Mouse (Mus musculus) small intestine, adult 2 months (tissue): ENCODE data around the gene Foxa3. TPM values are rescaled to one million over a fixed set of nuclear protein-coding genes. Genes with fewer than 3 reads are reported as not detected.

Experiments used
- H3K27ac ChIP-seq: fragments of 200-500 bp; 2 replicates; pipeline ENCODE4 v1.5.1; 2012; ENCODE audit warnings: low read depth, low read length, control low read depth, inconsistent platforms; ENCODE audit not compliant: insufficient read depth
- H3K27me3 ChIP-seq: fragments of 200-500 bp; 2 replicates; pipeline ENCODE4 v1.6.1; 2012; ENCODE audit warnings: mild to moderate bottlenecking, moderate library complexity, low read length, inconsistent platforms; ENCODE audit not compliant: control insufficient read depth, insufficient read depth
- H3K36me3 ChIP-seq: fragments of 200-500 bp; 2 replicates; pipeline ENCODE4 v1.6.1; 2012; ENCODE audit warnings: mild to moderate bottlenecking, low read length, control low read depth, inconsistent platforms; ENCODE audit not compliant: control insufficient read depth, insufficient read depth
- H3K4me1 ChIP-seq: fragments of 200-500 bp; 2 replicates; pipeline ENCODE4 v1.6.1; 2012; ENCODE audit warnings: low read length, inconsistent platforms, mixed read lengths; ENCODE audit not compliant: control insufficient read depth, insufficient read depth, insufficient read length
- H3K4me3 ChIP-seq: fragments of 200-500 bp; 2 replicates; pipeline ENCODE4 v1.5.1; 2012; ENCODE audit warnings: low read depth, mild to moderate bottlenecking, control low read depth, inconsistent platforms, low read length, moderate library complexity
- CTCF ChIP-seq: fragments of 200-500 bp; IDR thresholded peaks from 2 replicates; pipeline ENCODE4 v1.5.1; 2012; ENCODE audit warnings: low read depth, mild to moderate bottlenecking, control low read depth, inconsistent platforms, low read length, moderate library complexity, mixed read lengths; ENCODE audit not compliant: insufficient replicate concordance, insufficient read length; ENCODE audit errors: extremely low read depth
- POLR2A ChIP-seq: fragments of 200-500 bp; IDR thresholded peaks from 2 replicates; pipeline ENCODE4 v1.6.1; 2012; ENCODE audit warnings: low read depth, mild to moderate bottlenecking, control low read depth, inconsistent platforms, low read length, moderate library complexity
- WGBS: fragments of 180-500 bp; shearing (Covaris S2); methylation state at CpG from one replicate; pipeline ENCODE4 v1.1.7; 2018; 5-methylcytosine and 5-hydroxymethylcytosine counted together
- polyA plus RNA-seq: library from polyadenylated mRNA; depleted of rRNA; stranded (reverse); fragments of >200 nt; gene quantifications from 2 replicates; pipeline ENCODE4 v1.2.3, GENCODE M21; 2012

Foxa3 gene
- polyA plus RNA-seq, 1 experiment, result 19.9 TPM

GRCm38 (mm10) chr7:19000421-19000820, 22.9 kb downstream of the Foxa3 start:
- H3K4me1 ChIP-seq, result peaks cover 21% of the 10 kb centered on the region
- H3K4me3 ChIP-seq, result peak overlapping the region; percentile 63
- WGBS, result 59% methylated on average over 10 of the region's 10 CpGs
- H3K27ac ChIP-seq, result no peak overlapping the region
- no peak for TF ChIP-seq CTCF
- no peak for TF ChIP-seq POLR2A
- H3K36me3 ChIP-seq, result peaks cover 1% of the 10 kb centered on the region; the same call in 1 of the 2 replicates
- H3K27me3 ChIP-seq, result no peaks in the 10 kb centered on the region

- H3K4me3 ChIP-seq, result no peak overlapping the region
- 42% methylated on average over 9 of the region's 9 CpGs for WGBS
- no peaks in the 10 kb centered on the region for H3K27me3 ChIP-seq
- TF ChIP-seq CTCF (no peak), POLR2A (no peak)
- no peak overlapping the region for H3K27ac ChIP-seq
- peaks cover 10% of the 10 kb centered on the region for H3K4me1 ChIP-seq
- no peaks in the 10 kb centered on the region for H3K36me3 ChIP-seq
These were observed 24.5 kb downstream of the Foxa3 start for GRCm38 (mm10) chr7:18998835-18999234.

GRCm38 (mm10) chr7:18993036-18993435, 30.3 kb downstream of the Foxa3 start:
- 96% methylated on average over 5 of the region's 5 CpGs for WGBS
- no peaks in the 10 kb centered on the region for H3K36me3 ChIP-seq
- TF ChIP-seq POLR2A (no peak), CTCF (no peak)
- H3K4me1 ChIP-seq, result peaks cover 9% of the 10 kb centered on the region
- H3K27me3 ChIP-seq, result peaks cover 8% of the 10 kb centered on the region
- H3K4me3 ChIP-seq, result no peak overlapping the region
- no peak overlapping the region for H3K27ac ChIP-seq

- peaks cover 10% of the 10 kb centered on the region for H3K27me3 ChIP-seq
- no peaks in the 10 kb centered on the region for H3K36me3 ChIP-seq
- peak overlapping the region; percentile 56 for H3K4me3 ChIP-seq
- peaks cover 9% of the 10 kb centered on the region for H3K4me1 ChIP-seq
- WGBS, result 5% methylated on average over 31 of the region's 31 CpGs
- no peak overlapping the region for H3K27ac ChIP-seq
- TF ChIP-seq POLR2A (no peak), CTCF (no peak)
These were observed 31.1 kb downstream of the Foxa3 start for GRCm38 (mm10) chr7:18992294-18992675.

GRCm38 (mm10) chr7:18991660-18992293, 31.6 kb downstream of the Foxa3 start:
- H3K4me3 ChIP-seq, result peak overlapping the region; percentile 56
- H3K4me1 ChIP-seq, result peaks cover 9% of the 10 kb centered on the region
- peaks cover 10% of the 10 kb centered on the region for H3K27me3 ChIP-seq
- H3K36me3 ChIP-seq, result no peaks in the 10 kb centered on the region
- WGBS, result 2% methylated on average over 59 of the region's 59 CpGs
- no peak overlapping the region for H3K27ac ChIP-seq
- TF ChIP-seq POLR2A (no peak), CTCF (no peak)

- H3K4me1 ChIP-seq, result peaks cover 9% of the 10 kb centered on the region
- peaks cover 10% of the 10 kb centered on the region for H3K27me3 ChIP-seq
- WGBS, result under 1% methylated on average over 37 of the region's 37 CpGs
- H3K27ac ChIP-seq, result no peak within 1 kb of the TSS
- H3K4me3 ChIP-seq, result peak within 1 kb of the TSS; percentile 56
- no peaks in the 10 kb centered on the region for H3K36me3 ChIP-seq
- peak; percentile 16; the same call in 1 of the 2 replicates for TF ChIP-seq CTCF
- TF ChIP-seq POLR2A, result no peak
These were observed 32.6 kb downstream of the Foxa3 start, which contains the start of gene Mypop for GRCm38 (mm10) chr7:18990601-18991295. TSS of gene Mypop (plus strand) at chr7:18991245.

- no peak overlapping the region for H3K27ac ChIP-seq
- H3K4me1 ChIP-seq, result peaks cover 9% of the 10 kb centered on the region
- TF ChIP-seq CTCF (no peak), POLR2A (no peak)
- H3K36me3 ChIP-seq, result no peaks in the 10 kb centered on the region
- H3K27me3 ChIP-seq, result peaks cover 10% of the 10 kb centered on the region
- 17% methylated on average over 5 of the region's 5 CpGs for WGBS
- no peak overlapping the region for H3K4me3 ChIP-seq
These were observed 33.3 kb downstream of the Foxa3 start for GRCm38 (mm10) chr7:18989995-18990394.
